Mouse (Mus musculus) spleen, adult 12 weeks (tissue): ENCODE results near the gene Kptn.

Experiments used
- DNase-seq: peaks from one replicate; pipeline ENCODE4 v3.0.0; 2022; ENCODE audit warnings: low spot score

The Kptn gene

GRCm38 (mm10) chr7:16161302-16161701, 41.6 kb downstream of the Kptn start:
- DNase-seq, result no peak

- DNase-seq, result no peak
Measured at GRCm38 (mm10) chr7:16162036-16162435, 42.3 kb downstream of the Kptn start.

DNA sequence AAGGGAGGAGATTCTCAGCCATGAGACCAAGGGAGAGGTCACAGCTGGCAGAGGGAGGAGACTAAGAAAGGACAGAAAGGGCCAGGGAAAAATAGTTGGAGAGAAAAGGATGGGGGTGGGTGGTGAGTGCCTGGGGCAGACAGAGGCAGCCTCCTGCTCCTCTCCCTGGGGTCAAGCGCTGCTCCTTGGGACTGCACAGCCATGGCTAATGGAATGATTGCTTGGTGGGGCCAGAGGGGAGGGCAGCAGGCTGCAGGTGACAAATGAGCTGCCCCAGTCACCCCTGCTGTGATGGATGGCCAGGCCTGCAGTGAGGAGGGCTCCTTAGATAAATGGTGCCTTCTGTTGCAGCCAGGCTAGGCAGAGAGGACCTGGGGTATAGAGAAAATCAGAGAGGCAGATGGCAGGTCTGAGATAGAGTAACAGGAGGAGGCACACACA, 52.5 kb downstream of the Kptn start:
- DNase-seq, result no peak

GRCm38 (mm10) chr7:16172586-16173140, 53.0 kb downstream of the Kptn start:
- no peak for DNase-seq

GRCm38 (mm10) chr7:16173146-16173545, 53.5 kb downstream of the Kptn start:
- DNase-seq, result no peak

DNA sequence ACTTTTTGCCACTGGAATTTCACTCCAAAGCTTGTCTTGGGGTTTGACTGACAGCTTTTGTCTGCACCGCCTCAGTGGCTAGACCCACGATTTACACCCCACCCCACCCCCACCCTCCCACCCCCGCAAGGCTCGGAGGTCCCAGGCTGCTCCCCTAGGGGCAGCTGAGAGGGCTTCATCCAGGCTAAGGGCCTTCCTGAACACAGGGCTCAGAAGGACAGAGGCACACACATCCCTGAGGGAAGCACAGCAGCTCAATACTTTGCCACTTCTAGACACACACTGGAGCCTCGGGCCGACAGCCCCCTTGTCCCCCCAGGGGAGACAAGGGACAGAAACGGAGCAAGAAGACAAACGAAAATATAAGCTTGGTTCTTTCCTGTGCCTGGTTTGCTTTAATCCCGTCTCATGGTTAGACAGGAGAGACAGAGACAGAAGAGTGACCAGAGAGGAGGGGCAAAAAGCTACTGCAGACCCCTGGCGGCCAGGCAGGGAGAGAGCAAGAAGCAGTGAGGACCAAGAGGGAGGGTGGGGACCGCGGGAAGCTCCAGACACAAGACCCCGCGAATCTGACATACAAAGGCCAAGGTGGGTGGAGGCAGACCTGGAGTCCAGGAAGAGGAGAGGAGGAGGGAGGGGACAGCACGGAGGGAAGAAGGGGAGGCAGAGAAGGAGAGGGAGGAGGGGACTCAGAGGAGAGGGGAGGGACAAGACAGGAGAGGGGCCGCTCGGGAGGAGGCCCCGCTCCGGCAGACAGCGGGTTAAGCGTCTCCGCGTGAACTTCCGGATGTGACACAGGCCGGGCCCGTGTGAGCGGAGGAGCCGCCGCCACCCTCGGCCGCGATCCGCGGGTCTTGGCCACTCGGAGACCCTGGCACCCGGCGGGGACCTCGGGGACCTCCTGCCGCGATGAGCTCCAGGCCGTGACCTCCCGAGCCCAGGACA, 55.2 kb downstream of the Kptn start, which contains the start of gene Meis3:
Gene Meis3 (plus strand): TSS at position 494 of the 945 bp plus-strand sequence.
- no peak for DNase-seq

DNA sequence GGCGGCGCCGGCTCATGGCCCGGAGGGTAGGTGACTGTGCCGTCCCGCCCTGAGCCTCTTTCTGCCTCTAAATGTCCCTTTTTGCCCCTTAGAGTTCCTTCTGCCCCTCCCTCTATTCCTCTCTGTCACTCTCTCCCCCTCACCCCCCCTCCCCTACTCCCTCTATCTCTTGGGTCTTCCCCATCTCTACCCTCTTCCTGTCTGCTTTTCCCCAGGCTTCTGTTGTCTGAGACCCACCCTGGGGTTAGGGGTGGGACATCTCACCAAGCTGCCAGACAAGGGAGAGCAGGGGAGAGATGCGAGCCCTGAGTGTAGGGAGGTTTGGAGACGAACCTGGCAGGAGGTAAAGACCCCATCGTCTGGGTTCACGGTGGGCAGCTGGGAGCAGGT, 55.8 kb downstream of the Kptn start:
- no peak for DNase-seq
